Mouse (Mus musculus) ES-E14 (cell line): ENCODE results near the gene Atrip.

ENCODE experiments used
- ZC3H11A ChIP-seq: IDR thresholded peaks from 2 replicates; pipeline ENCODE4 v1.6.1; 2012; ENCODE audit warnings: low read depth, mild to moderate bottlenecking, inconsistent platforms, low read length, borderline replicate concordance
- ZNF384 ChIP-seq: IDR thresholded peaks from 2 replicates; pipeline ENCODE4 v1.6.1; 2012; ENCODE audit warnings: low read depth, low read length, inconsistent platforms

GRCm38 (mm10) chr9:109107341-109107740 lies 33.4 kb upstream of the Atrip start:
- TF ChIP-seq ZC3H11A, result no peak
- TF ChIP-seq ZNF384, result no peak
